In genomic region chr5:27658165-27658564, GRCm38 (mm10) we compare ENCODE assay signal across 29 mouse cellular contexts.
DNase-seq lines count a peak whose midpoint lies in the region; ATAC-seq and TF ChIP-seq lines count a peak whose summit lies in the region.
"Had no signal": no experiment of that assay in that cellular context is flagged by ENCODE, and none has a peak within 500 bp of the region (broad histone marks: within the 10 kb centered on the region; RNA-seq: fewer than 3 reads in every experiment).

No protein-coding gene starts in this region.

- H3K4me1 ChIP-seq in heart, embryonic 15.5 days (replicated peaks) = no peaks in the 10 kb centered on the region
- peaks cover 15% of the 10 kb centered on the region for H3K4me1 ChIP-seq in kidney, embryonic 16.5 days (ENCODE audit: insufficient read depth, low read length)
- peaks cover 7% of the 10 kb centered on the region for H3K4me1 ChIP-seq in liver, embryonic 11.5 days (replicated peaks; ENCODE audit: control insufficient read depth, insufficient read depth, low read length)
- peaks cover 22 to 35% of the 10 kb centered on the region in 2 experiments for H3K4me1 ChIP-seq in liver, embryonic 14.5 days (replicated peaks; ENCODE audit: control insufficient read depth in 2 of 2, insufficient read depth in 2 of 2, low read length in 1 of 2)
- H3K4me1 ChIP-seq: embryonic facial prominence, embryonic 12.5 days; embryonic facial prominence, embryonic 15.5 days had no signal

- no peak overlapping the region for H3K4me2 ChIP-seq in heart, embryonic 15.5 days
- no peak overlapping the region for H3K4me2 ChIP-seq in kidney, embryonic 16.5 days (replicated peaks; ENCODE audit: low read depth, low read length)
- no peak overlapping the region for H3K4me2 ChIP-seq in liver, embryonic 11.5 days
- peak overlapping the region; percentile 17; the same call in 1 of the 2 replicates for H3K4me2 ChIP-seq in liver, embryonic 14.5 days (ENCODE audit: low read depth)
- H3K4me2 ChIP-seq: embryonic facial prominence, embryonic 12.5 days; embryonic facial prominence, embryonic 15.5 days; heart, embryonic 13.5 days; hindbrain, embryonic 13.5 days had no signal

- 66% methylated on average over 5 of the region's 5 CpGs for WGBS in heart, embryonic 15.5 days
- 10% methylated on average over 5 of the region's 5 CpGs for WGBS in kidney, embryonic 16.5 days
- WGBS in liver, embryonic 11.5 days = 67% methylated on average over 5 of the region's 5 CpGs
- WGBS in liver, embryonic 14.5 days (ENCODE audit: insufficient replicate concordance) = 46% methylated on average over 5 of the region's 5 CpGs

- no peaks in the 10 kb centered on the region for H3K9me3 ChIP-seq in heart, embryonic 15.5 days (replicated peaks)
- H3K9me3 ChIP-seq in kidney, embryonic 16.5 days (ENCODE audit: low read length) = no peaks in the 10 kb centered on the region
- no peaks in the 10 kb centered on the region for H3K9me3 ChIP-seq in liver, embryonic 11.5 days (ENCODE audit: control insufficient read depth, low read length)
- H3K9me3 ChIP-seq in liver, embryonic 14.5 days (ENCODE audit: control insufficient read depth, low read length) = no peaks in the 10 kb centered on the region
- H3K9me3 ChIP-seq: embryonic facial prominence, embryonic 12.5 days; embryonic facial prominence, embryonic 15.5 days; G1E; heart, embryonic 13.5 days; hindbrain, embryonic 10.5 days; hindbrain, embryonic 13.5 days had no signal

- H3K36me3 ChIP-seq in heart, embryonic 15.5 days = no peaks in the 10 kb centered on the region
- H3K36me3 ChIP-seq in kidney, embryonic 16.5 days (ENCODE audit: insufficient read depth, low read length) = no peaks in the 10 kb centered on the region
- H3K36me3 ChIP-seq in liver, embryonic 11.5 days (ENCODE audit: control insufficient read depth, insufficient read depth, low read length) = no peaks in the 10 kb centered on the region
- H3K36me3 ChIP-seq in liver, embryonic 14.5 days (replicated peaks; ENCODE audit: control insufficient read depth, insufficient read depth, low read depth) = no peaks in the 10 kb centered on the region
- H3K36me3 ChIP-seq: embryonic facial prominence, embryonic 12.5 days; embryonic facial prominence, embryonic 15.5 days; G1E; heart, embryonic 13.5 days; hindbrain, embryonic 10.5 days had no signal

- H3K9ac ChIP-seq in heart, embryonic 15.5 days = no peak overlapping the region
- H3K9ac ChIP-seq in kidney, embryonic 16.5 days (replicated peaks; ENCODE audit: low read length) = no peak overlapping the region
- H3K9ac ChIP-seq in liver, embryonic 11.5 days (ENCODE audit: low read depth, low read length) = no peak overlapping the region
- no peak overlapping the region for H3K9ac ChIP-seq in liver, embryonic 14.5 days (replicated peaks)
- H3K9ac ChIP-seq: embryonic facial prominence, embryonic 12.5 days; embryonic facial prominence, embryonic 15.5 days; forebrain, postnatal 0 days; heart, embryonic 13.5 days; hindbrain, embryonic 13.5 days had no signal

- ATAC-seq in heart, embryonic 15.5 days (replicated peaks; ENCODE audit: insufficient number of reproducible peaks, insufficient read depth, low FRiP score, low read depth) = no peak
- peak; percentile 73 for ATAC-seq in kidney, embryonic 16.5 days (ENCODE audit: low FRiP score, low TSS enrichment)
- 0 out of 2 replicates have a peak, but pooled peaks have one; percentile 6 for ATAC-seq in liver, embryonic 11.5 days (replicated peaks; ENCODE audit: low FRiP score)
- ATAC-seq in liver, embryonic 14.5 days (ENCODE audit: insufficient read depth) = 0 out of 2 replicates have a peak, but pooled peaks have one; percentile 5
- ATAC-seq: forebrain, embryonic 14.5 days; forebrain, postnatal 0 days; hindbrain, embryonic 16.5 days; Patski had no signal

- no peak for TF ChIP-seq CTCF in liver, embryonic 14.5 days (IDR thresholded peaks at IDR 0.05; ENCODE audit: low read depth)

- DNase-seq in heart, postnatal 4 days = no peak
- DNase-seq in kidney, postnatal 36 days = no peak
- DNase-seq in liver, embryonic 11.5 days (ENCODE audit: low spot score) = no peak
- DNase-seq in liver = no peak
- no peak for DNase-seq in liver, embryonic 14.5 days (ENCODE audit: low read depth in 3 of 3, low spot score in 3 of 3)
- DNase-seq in c-Kit-positive CD71-positive TER-119-positive erythroid progenitor cells, embryonic 14.5 days (ENCODE audit: low spot score) = no peak
- DNase-seq: adrenal gland, postnatal 10 days; adrenal gland, postnatal 36 days; B cell, adult 2 months; cerebellum, adult 11 months; cerebellum, adult 2 months; cerebellum, adult 9-11 months; cerebellum, postnatal 25 days; forebrain, postnatal 0 days; gastrocnemius, adult 2 months; gastrocnemius, postnatal 14 days; heart, adult 11 months had no signal

- no peak overlapping the region for H3K4me3 ChIP-seq in heart, embryonic 15.5 days
- H3K4me3 ChIP-seq in kidney, embryonic 16.5 days (ENCODE audit: low read length) = no peak overlapping the region
- no peak overlapping the region for H3K4me3 ChIP-seq in liver, embryonic 11.5 days (ENCODE audit: low read depth, low read length)
- H3K4me3 ChIP-seq in liver, embryonic 14.5 days (ENCODE audit: insufficient read depth in 1 of 2, low read depth in 2 of 2, low read length in 2 of 2) = no peak overlapping the region
- H3K4me3 ChIP-seq: embryonic facial prominence, embryonic 12.5 days; embryonic facial prominence, embryonic 15.5 days; gastrocnemius, adult 2 months; heart, embryonic 13.5 days; hindbrain, embryonic 10.5 days; hindbrain, embryonic 13.5 days had no signal

- H3K27me3 ChIP-seq in heart, embryonic 15.5 days = no peaks in the 10 kb centered on the region
- H3K27me3 ChIP-seq in kidney, embryonic 16.5 days (ENCODE audit: insufficient read depth, low read length) = no peaks in the 10 kb centered on the region
- H3K27me3 ChIP-seq in liver, embryonic 11.5 days (replicated peaks; ENCODE audit: control insufficient read depth, insufficient read depth, low read length) = no peaks in the 10 kb centered on the region
- H3K27me3 ChIP-seq in liver, embryonic 14.5 days (ENCODE audit: control insufficient read depth, insufficient read depth, low read length) = no peaks in the 10 kb centered on the region
- H3K27me3 ChIP-seq: CH12.LX; embryonic facial prominence, embryonic 12.5 days; embryonic facial prominence, embryonic 15.5 days; heart, embryonic 13.5 days; hindbrain, embryonic 13.5 days; Patski had no signal

- H3K27ac ChIP-seq in heart, embryonic 15.5 days = 0 out of 2 replicates have a peak overlapping the region, but pooled peaks have one; percentile 31
- H3K27ac ChIP-seq in kidney, embryonic 16.5 days (ENCODE audit: low read length) = peak overlapping the region; percentile 74; the same call in 1 of the 2 replicates
- no peak overlapping the region for H3K27ac ChIP-seq in liver, embryonic 11.5 days (ENCODE audit: low read depth, low read length)
- H3K27ac ChIP-seq in liver, embryonic 14.5 days = peak overlapping the region; percentile 16; the same call in 1 of the 2 replicates
- H3K27ac ChIP-seq: embryonic facial prominence, embryonic 12.5 days; embryonic facial prominence, embryonic 15.5 days; gastrocnemius, adult 2 months; hindbrain, embryonic 10.5 days; hindbrain, embryonic 13.5 days had no signal

- no peak for TF ChIP-seq EP300 in liver, embryonic 14.5 days (IDR thresholded peaks at IDR 0.05; ENCODE audit: low read depth)
